Mouse (Mus musculus) midbrain, embryonic 11.5 days (tissue): ENCODE measurements around the gene Sec14l5. TPM values are rescaled to one million over a fixed set of nuclear protein-coding genes. Genes with fewer than 3 reads are reported as not detected.

Experiments
- ATAC-seq: fragments of 200-750 bp; cut with Nextera tagmentation; 2 replicates; pipeline ENCODE4 v1.8.0; 2017; ENCODE audit warnings: moderate TSS enrichment, moderate library complexity; ENCODE audit not compliant: low FRiP score
- DNase-seq: peaks from one replicate; pipeline ENCODE4 v3.0.0; 2015; ENCODE audit warnings: low spot score; ENCODE audit errors: missing footprints
- H3K27ac ChIP-seq: fragments of 300-500 bp; sonication (generic); 2 replicates; pipeline ENCODE4 v1.5.1; 2014; ENCODE audit warnings: low read depth, low read length
- H3K27me3 ChIP-seq: fragments of 300-500 bp; sonication (generic); 2 replicates; pipeline ENCODE4 v1.6.1; 2014; ENCODE audit warnings: mild to moderate bottlenecking, low read length, moderate library complexity, mixed read lengths; ENCODE audit not compliant: control insufficient read depth, insufficient read depth
- H3K36me3 ChIP-seq: fragments of 300-500 bp; sonication (generic); 2 replicates; pipeline ENCODE4 v1.6.1; 2014; ENCODE audit warnings: mild to moderate bottlenecking, low read length, moderate library complexity, mixed read lengths; ENCODE audit not compliant: control insufficient read depth, insufficient read depth
- H3K4me1 ChIP-seq: fragments of 300-500 bp; sonication (generic); 2 replicates; pipeline ENCODE4 v1.6.1; 2014; ENCODE audit warnings: low read length; ENCODE audit not compliant: control insufficient read depth, insufficient read depth
- H3K4me2 ChIP-seq: fragments of 300-500 bp; sonication (generic); 2 replicates; pipeline ENCODE4 v1.6.1; 2014; ENCODE audit warnings: mild to moderate bottlenecking, moderate library complexity
- H3K4me3 ChIP-seq: fragments of 300-500 bp; sonication (generic); 2 replicates; pipeline ENCODE4 v1.5.1; 2014; ENCODE audit warnings: low read depth, low read length
- H3K9ac ChIP-seq: fragments of 300-500 bp; sonication (generic); 2 replicates; pipeline ENCODE4 v1.6.1; 2014; ENCODE audit warnings: low read length
- H3K9me3 ChIP-seq: fragments of 300-500 bp; sonication (generic); 2 replicates; pipeline ENCODE4 v1.6.1; 2016; ENCODE audit warnings: low read length; ENCODE audit not compliant: control insufficient read depth
- WGBS: fragments of 180-500 bp; shearing (Covaris S2); extraction: QIAGEN DNeasy Blood & Tissue Kit; methylation state at CpG from one replicate; pipeline ENCODE4 v1.1.7; 2014; 5-methylcytosine and 5-hydroxymethylcytosine counted together
- polyA plus RNA-seq: library from polyadenylated mRNA; unstranded; fragments of >200 nt; fragmentation: Nextera tagmentation; extraction: Ambion mirVana; gene quantifications from 2 replicates; pipeline ENCODE4 v1.2.1, GENCODE M21; 2014

Sec14l5 gene
- polyA plus RNA-seq, 1 experiment from 2014 or later: 0.23 TPM

DNA sequence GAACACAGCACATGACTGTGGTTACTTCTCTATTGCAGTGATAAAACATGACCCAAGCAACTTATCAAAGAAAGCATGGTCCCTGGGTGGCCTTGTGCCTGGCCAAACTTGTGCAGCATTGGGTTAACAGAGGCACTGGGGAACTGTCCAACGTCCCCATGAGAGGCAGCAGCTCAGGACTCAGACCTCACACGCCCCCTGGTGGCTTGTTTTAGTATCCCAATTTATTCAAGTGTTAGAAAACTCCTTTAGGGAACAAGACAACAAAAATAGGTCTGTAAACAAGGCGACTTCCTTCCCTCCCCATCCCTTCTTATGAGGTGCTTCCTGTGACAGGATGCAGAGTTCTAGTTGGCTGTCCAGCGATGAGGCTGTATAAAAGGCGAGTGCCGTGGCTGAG is 48.2 kb downstream of the Sec14l5 start:
- H3K9me3 ChIP-seq: no peaks in the 10 kb centered on the region; the same call in 1 of the 2 replicates
- H3K27me3 ChIP-seq: no peaks in the 10 kb centered on the region
- H3K4me2 ChIP-seq: no peak overlapping the region
- H3K36me3 ChIP-seq: no peaks in the 10 kb centered on the region
- DNase-seq: peak; percentile 93
- H3K27ac ChIP-seq: no peak overlapping the region
- no peak overlapping the region for H3K9ac ChIP-seq
- no peak for ATAC-seq
- no peak overlapping the region for H3K4me3 ChIP-seq
- 39% methylated on average over 6 of the region's 6 CpGs for WGBS
- no peaks in the 10 kb centered on the region for H3K4me1 ChIP-seq

DNA sequence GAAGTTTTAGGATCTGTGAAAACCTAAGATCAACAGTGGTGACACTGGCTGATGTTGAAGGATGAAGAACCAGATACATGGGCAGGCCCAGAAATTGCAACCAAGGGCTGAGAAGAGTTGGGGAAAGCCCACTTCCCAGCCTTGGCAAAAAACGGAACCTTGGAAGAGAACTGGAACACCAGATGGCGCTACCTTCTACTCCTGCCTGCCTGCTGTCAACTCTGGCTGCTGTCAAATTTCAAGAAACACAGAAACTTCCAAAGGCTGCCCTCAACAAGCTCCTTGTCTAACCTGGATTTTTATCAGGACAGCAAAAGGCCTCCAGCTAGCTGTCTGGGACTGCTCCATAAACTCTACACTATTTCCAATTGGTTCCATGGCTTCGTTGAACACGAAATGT is 55.8 kb downstream of the Sec14l5 start:
- H3K9ac ChIP-seq: no peak overlapping the region
- WGBS: 10% methylated on average over 4 of the region's 4 CpGs
- peaks cover 7% of the 10 kb centered on the region for H3K4me1 ChIP-seq
- H3K36me3 ChIP-seq: no peaks in the 10 kb centered on the region
- H3K27me3 ChIP-seq: peaks cover 5% of the 10 kb centered on the region; the same call in 1 of the 2 replicates
- no peaks in the 10 kb centered on the region for H3K9me3 ChIP-seq
- no peak for ATAC-seq
- H3K27ac ChIP-seq: no peak overlapping the region
- peak; percentile 87 for DNase-seq
- peak overlapping the region; percentile 96 for H3K4me2 ChIP-seq
- H3K4me3 ChIP-seq: peak overlapping the region; percentile 83; the same call in 1 of the 2 replicates

DNA sequence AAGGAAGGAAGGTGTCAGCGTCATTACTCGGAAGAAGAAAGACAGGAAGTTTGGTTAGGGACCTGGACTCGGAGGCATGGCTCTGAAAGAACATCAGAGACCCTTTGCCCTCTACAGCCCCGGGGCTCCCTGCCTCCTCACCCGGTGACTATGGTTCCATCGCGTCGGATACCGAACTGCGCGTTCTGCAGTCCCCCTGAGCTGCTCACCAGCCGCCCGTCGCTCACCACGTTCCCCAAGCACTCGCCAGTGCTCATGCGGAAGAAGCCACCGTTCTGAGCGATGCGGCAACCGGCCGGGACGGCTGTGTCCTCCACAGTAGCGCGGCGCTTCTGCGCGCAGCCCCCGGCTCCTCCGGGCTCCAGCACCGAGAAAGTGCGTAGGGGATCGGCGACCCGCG is 56.3 kb downstream of the Sec14l5 start:
- peaks cover 7% of the 10 kb centered on the region for H3K4me1 ChIP-seq
- H3K4me2 ChIP-seq: peak overlapping the region; percentile 96
- no peaks in the 10 kb centered on the region for H3K36me3 ChIP-seq
- no peak overlapping the region for H3K27ac ChIP-seq
- H3K9me3 ChIP-seq: no peaks in the 10 kb centered on the region
- ATAC-seq: peak; percentile 57
- peak overlapping the region; percentile 83 for H3K4me3 ChIP-seq
- peak overlapping the region; percentile 73 for H3K9ac ChIP-seq
- DNase-seq: no peak
- H3K27me3 ChIP-seq: peaks cover 5% of the 10 kb centered on the region; the same call in 1 of the 2 replicates
- 1% methylated on average over 36 of the region's 36 CpGs for WGBS

DNA sequence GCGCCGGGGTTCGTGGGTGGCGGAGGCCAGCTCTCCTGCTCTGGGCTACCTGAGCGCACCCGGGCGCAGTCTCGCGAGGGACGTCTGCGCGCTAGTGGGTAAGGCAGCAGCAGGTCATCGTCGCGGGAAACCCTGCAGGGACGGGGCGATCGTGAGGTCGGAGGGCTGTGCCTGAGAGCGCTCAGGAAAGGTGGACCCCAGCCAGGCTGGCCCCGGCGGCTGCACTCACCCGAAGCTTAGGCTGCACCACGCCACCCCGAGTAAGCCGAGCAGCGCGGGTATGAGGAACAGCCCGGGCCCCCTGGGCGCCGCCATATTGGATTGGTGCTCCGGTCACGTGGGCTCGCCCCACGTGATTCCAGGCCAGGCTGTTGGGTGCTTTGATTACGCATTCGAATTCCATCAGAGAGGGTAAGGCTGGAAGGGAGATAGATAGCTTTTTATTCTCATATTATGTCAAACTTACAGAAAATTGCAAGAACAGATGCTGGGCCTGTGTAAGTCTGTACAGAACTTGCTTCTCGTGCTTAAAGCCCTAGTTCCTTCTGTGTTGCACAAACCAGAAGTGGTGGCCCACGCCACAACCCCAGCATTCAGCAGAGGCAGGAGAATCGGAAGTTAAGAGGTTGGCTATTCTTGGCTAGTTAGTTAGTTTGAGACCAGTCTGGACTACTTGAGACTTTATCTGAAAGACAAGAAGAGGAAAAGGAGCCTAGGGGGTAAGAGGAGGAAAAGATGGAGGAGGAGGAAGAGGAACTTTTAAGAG is 56.9 kb downstream of the Sec14l5 start, which contains the start of gene Nagpa:
Gene Nagpa (minus strand): TSS at position 345 of the 766 bp plus-strand sequence.
- Histone ChIP-seq H3K9ac (peak within 1 kb of the TSS; percentile 73), H3K27me3 (peaks cover 5% of the 10 kb centered on the region; the same call in 1 of the 2 replicates), H3K4me1 (peaks cover 7% of the 10 kb centered on the region), H3K36me3 (no peaks in the 10 kb centered on the region), H3K9me3 (no peaks in the 10 kb centered on the region), H3K27ac (no peak within 1 kb of the TSS), H3K4me2 (peak within 1 kb of the TSS; percentile 96), H3K4me3 (peak within 1 kb of the TSS; percentile 83)
- DNase-seq (peak; percentile 99), ATAC-seq (peak; percentile 93)
- WGBS: 4% methylated on average over 40 of the region's 40 CpGs

DNA sequence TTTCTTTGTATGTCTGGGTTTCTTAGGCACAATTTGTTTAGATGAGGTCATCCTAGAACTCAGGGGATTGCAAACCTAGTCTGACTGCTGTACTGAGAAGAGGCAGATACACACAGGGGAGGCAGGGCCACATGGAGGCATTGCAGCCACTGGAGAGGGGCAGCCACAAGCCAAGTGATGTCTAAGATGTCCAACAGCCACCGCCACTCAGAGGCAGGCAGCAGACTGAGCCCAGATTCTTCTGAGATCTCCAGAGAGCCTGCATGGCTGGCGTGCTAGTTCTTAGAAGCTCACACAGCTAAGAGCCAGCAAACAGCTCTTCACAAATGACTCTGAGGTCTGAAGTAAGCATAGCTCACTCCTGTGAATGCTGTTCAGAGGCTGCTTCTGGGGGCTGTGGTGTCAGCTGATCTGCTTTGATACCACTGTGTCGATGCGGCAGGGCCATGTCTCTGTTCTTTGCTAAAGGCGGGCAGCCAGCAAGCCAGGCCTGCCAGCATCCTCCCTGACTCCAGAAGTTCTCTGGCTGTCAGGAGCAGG is 58.6 kb downstream of the Sec14l5 start:
- ATAC-seq (no peak), DNase-seq (no peak)
- H3K27me3 ChIP-seq: peaks cover 5% of the 10 kb centered on the region; the same call in 1 of the 2 replicates
- no peaks in the 10 kb centered on the region for H3K9me3 ChIP-seq
- peaks cover 7% of the 10 kb centered on the region for H3K4me1 ChIP-seq
- WGBS: 88% methylated on average over 5 of the region's 5 CpGs
- no peak overlapping the region for H3K27ac ChIP-seq
- H3K9ac ChIP-seq: no peak overlapping the region
- H3K4me2 ChIP-seq: no peak overlapping the region
- H3K36me3 ChIP-seq: no peaks in the 10 kb centered on the region
- no peak overlapping the region for H3K4me3 ChIP-seq

DNA sequence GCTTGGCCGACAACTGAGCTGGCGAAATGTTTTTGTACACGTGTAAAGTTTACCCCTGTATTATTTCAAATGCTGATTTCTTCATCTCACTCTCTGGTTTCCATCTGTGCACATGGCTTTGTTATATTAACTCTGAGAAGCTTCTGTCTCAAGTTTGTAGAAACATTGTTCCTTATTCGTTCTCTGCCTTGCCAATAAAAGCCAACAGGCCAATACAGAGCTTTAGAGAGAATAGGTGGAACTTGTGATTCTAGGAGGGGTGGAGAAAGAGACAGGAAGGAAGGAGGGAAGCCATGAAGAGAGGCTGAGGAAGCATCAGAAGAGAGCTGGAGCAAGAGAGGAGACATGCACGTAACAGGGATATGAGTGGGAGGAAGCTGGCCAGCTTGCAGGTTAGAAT is 59.1 kb downstream of the Sec14l5 start:
- DNase-seq (no peak), ATAC-seq (no peak)
- peaks cover 7% of the 10 kb centered on the region for H3K4me1 ChIP-seq
- H3K9ac ChIP-seq: no peak overlapping the region
- no peak overlapping the region for H3K27ac ChIP-seq
- H3K4me2 ChIP-seq: no peak overlapping the region
- no peak overlapping the region for H3K4me3 ChIP-seq
- H3K27me3 ChIP-seq: peaks cover 5% of the 10 kb centered on the region; the same call in 1 of the 2 replicates
- no peaks in the 10 kb centered on the region for H3K9me3 ChIP-seq
- no peaks in the 10 kb centered on the region for H3K36me3 ChIP-seq
- 79% methylated on average over 5 of the region's 5 CpGs for WGBS

DNA sequence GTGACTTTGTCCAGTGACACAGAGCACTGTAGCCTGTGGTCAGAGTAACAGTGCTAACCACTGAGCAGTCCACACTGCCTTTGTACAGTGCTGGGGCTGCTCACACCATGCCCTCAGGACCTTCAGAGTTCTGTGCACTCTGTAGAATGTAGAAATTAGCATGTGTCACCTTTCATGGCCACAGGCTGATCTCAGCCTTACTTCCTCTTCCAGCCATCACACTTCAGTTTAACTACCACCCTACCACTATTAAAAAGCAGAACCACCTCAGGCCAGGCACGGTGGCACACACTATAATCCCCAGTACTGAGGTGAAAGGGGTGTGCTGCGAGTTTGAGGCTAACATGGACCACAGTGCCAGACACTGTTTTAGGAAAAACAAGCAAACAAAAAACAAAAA is 63.5 kb downstream of the Sec14l5 start:
- Histone ChIP-seq H3K4me1 (no peaks in the 10 kb centered on the region), H3K4me3 (no peak overlapping the region), H3K36me3 (no peaks in the 10 kb centered on the region), H3K27me3 (no peaks in the 10 kb centered on the region), H3K9me3 (no peaks in the 10 kb centered on the region), H3K9ac (no peak overlapping the region), H3K4me2 (no peak overlapping the region), H3K27ac (no peak overlapping the region)
- no peak for ATAC-seq
- 87% methylated on average over 2 of the region's 2 CpGs for WGBS
- no peak for DNase-seq

DNA sequence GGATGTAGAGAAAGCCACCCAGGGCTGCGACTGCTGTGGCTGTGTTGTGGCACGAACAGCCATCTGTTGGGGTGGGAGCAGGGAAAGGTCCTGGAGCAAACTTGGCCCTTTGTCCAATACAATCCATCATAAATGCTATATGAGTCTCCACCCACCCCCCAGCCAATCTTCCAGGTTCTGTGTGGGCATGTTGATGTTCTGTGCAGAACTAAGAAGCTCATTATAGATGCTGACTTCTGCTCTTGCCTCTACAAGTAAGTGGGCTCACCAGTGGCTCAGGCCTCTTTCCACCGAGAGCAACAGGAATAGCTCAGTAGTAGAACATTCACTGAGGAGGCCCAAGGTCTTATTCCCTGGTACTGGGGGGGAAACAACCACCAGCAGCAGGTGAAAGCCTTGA is 65.2 kb downstream of the Sec14l5 start:
- Histone ChIP-seq H3K9ac (no peak overlapping the region), H3K4me1 (no peaks in the 10 kb centered on the region), H3K27ac (no peak overlapping the region), H3K36me3 (no peaks in the 10 kb centered on the region), H3K4me2 (no peak overlapping the region), H3K27me3 (no peaks in the 10 kb centered on the region), H3K9me3 (no peaks in the 10 kb centered on the region), H3K4me3 (no peak overlapping the region)
- ATAC-seq (no peak), DNase-seq (no peak)
- WGBS: 90% methylated on average over 3 of the region's 3 CpGs

DNA sequence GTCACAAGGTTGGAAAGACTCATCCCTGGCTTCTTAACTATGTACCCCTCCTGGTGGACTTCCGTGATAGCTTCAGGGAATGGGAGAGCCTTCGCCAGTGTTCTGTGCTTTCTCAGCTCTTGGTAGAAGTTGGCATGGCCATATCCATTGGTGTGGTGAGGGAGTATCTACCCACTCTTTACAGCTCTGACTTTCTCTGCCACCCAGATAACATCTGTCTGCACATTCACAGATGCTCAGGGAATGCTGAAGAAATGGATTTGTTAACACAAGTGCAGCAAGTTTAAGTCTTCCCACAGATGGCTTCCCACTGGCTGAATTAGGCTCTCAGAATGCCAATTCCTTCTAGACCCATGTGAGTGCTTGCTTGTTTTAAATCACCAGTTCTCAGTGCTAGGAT is 67.2 kb downstream of the Sec14l5 start:
- H3K4me2 ChIP-seq: no peak overlapping the region
- no peaks in the 10 kb centered on the region for H3K27me3 ChIP-seq
- H3K27ac ChIP-seq: no peak overlapping the region
- H3K36me3 ChIP-seq: no peaks in the 10 kb centered on the region
- ATAC-seq: no peak
- H3K4me1 ChIP-seq: no peaks in the 10 kb centered on the region
- DNase-seq: no peak
- H3K9ac ChIP-seq: no peak overlapping the region
- no peaks in the 10 kb centered on the region for H3K9me3 ChIP-seq
- H3K4me3 ChIP-seq: no peak overlapping the region
- 93% methylated on average over 2 of the region's 2 CpGs for WGBS
